Mouse (Mus musculus) WW6 (cell line): ENCODE results near the gene Gpt2.

Source experiments
- DNase-seq: peaks from one replicate; pipeline ENCODE4 v3.0.0-alpha.2; 2013; ENCODE audit warnings: low read depth, low spot score

The Gpt2 gene

DNA sequence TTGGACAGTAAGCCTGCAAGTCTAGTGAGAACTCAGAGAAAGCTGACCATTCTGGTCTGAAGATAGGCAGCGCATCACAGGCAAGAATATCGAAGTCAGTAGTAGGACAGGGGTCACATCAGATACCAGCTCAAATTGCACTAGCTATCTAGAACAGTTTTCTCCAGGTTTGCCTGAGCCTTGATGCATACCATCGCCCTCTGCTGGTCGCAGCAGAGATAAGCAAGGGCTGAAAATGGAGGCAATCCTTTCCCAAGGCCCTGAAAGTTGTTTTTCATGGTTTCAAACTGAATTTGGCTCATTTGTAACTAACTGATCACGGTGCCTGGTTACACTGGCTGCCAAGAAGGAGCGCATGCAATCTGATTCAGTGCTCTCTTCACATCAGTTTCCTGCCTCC lies 33.7 kb downstream of the Gpt2 start:
- peak; percentile 43 for DNase-seq

DNA sequence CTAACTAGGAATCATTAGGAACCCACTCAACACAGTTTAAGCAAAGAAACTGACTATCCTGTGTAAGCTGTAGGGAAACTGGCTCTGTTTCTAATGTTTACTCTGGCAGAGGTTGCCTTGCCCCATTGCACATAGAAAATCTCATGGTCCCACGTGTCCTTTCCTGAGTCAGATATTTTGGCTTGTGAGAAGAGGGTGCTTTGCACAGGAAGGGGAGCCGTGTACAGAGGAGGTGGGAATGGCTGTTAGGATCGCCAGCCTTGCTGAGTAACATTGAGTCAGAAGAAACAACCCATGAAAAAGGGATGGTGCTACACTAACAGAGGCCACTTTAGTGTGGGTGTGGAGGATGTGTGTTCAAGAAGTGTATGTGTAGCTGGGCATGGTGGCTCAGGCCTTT lies 36.6 kb downstream of the Gpt2 start:
- DNase-seq = no peak

GRCm38 (mm10) chr8:85530717-85531116 lies 38.3 kb downstream of the Gpt2 start:
- no peak for DNase-seq

GRCm38 (mm10) chr8:85531471-85531870 lies 39.1 kb downstream of the Gpt2 start:
- no peak for DNase-seq

DNA sequence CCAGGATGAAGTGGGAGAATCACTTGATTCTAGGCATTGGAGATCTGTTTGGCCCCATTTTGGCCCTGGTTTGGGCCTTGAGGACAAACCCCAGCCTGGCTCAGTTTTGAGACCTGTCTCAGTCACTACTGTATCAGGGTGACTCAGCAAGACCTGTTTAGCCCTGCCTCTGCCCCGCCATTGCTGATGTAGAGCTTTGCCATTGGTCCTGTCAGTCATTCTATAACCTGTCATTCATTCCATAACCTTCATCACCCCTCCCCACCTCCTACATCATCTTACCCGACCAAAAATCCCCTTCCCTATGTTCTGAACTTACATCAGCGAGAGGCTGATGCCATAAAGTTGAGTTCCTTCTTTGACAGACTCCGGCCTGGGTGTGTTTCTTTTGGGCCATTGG lies 40.5 kb downstream of the Gpt2 start:
- no peak for DNase-seq

- DNase-seq = no peak
These were observed 41.1 kb downstream of the Gpt2 start for GRCm38 (mm10) chr8:85533434-85533833.

GRCm38 (mm10) chr8:85534163-85534562 lies 41.8 kb downstream of the Gpt2 start:
- DNase-seq = no peak

GRCm38 (mm10) chr8:85536332-85536731 lies 44.0 kb downstream of the Gpt2 start:
- no peak for DNase-seq

DNA sequence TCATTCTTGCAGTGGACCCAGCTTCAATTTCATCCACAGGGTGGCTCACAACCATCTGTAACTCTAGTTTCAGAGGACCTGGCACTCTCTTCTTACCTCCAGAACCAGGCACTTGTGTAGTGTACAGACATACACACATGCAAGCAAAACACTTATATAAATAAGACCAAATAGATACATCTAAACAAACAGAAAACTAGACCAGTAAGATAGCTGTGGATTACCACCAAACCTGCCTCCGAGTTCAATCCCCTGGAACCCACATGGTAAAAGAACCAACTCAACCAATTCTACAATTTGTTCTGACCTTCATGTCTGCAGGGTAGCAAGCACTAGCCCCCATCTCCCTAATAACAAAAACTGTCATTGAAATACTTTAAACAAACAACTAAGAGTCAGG lies 59.6 kb downstream of the Gpt2 start:
- no peak for DNase-seq

DNA sequence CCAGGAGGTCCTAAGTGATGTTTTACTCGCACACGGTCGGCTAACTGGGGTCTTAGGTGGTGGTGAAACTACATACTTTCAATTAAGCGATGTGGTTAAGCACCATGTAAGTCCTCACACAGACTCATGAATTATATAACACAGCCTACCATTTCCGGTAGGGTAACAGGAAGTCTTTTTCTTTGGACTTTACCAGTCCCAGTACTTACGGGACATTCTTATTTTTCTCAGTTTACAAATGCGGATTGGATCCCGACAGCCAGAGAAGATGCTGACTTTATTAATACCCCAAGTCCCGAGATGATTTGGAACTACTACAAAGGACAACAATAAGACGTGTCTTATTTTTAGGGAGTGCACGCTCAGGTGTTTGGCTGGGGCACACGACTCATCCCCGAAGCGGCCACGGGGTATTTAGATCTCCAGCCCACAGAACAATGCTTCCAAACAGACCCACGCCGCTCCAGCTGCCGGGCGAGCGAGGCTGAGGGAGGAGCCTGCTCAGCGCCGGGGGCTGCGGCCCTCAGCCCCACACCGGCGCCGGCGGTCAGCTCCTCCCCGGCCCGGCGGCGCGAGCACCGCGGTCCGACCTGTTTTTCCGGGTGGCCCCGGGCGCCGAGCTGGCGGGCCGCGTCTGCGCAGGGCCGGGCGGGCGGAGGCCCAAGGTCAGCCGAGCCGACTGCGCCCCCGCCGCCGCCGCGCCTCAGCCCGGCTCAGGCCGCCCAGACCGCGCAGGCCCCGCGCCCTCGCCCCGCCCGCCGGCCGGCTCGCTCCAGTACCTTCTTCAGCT lies 62.2 kb downstream of the Gpt2 start:
- DNase-seq = no peak

- peak; percentile 79 for DNase-seq
These were observed 63.1 kb downstream of the Gpt2 start, which contains the start of gene Dnaja2 for GRCm38 (mm10) chr8:85555181-85556145. Dnaja2 (minus strand) TSS chr8:85555344.

DNA sequence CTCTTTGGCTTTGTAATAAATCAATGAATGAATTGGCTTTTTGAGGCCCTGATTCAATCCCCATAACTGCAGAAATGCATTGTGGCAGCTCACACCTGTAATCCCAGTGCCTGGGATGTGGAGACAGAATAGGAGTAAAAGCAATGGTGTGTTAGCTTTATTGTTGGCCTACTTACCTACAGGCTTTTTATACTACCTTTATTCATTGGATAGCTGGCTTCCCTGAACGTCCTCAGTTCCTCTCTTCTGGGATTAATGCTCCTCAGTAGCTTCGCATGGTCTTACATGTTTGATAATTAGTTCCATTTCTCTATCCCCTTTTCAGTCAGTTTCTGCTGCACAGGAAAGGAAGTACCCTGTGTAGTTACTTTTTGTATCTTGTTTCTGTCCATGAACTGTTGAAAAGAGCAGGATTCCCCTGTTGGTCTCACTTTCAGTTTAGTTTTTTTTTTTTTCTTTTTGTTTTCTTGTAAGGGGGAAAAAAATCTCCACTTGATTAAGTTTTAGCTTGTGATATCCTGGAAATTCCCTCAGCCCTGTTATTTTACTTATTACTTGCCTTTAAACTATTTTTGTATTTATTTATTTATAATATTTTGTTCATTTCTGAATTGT lies 64.7 kb downstream of the Gpt2 start:
- DNase-seq = no peak

DNA sequence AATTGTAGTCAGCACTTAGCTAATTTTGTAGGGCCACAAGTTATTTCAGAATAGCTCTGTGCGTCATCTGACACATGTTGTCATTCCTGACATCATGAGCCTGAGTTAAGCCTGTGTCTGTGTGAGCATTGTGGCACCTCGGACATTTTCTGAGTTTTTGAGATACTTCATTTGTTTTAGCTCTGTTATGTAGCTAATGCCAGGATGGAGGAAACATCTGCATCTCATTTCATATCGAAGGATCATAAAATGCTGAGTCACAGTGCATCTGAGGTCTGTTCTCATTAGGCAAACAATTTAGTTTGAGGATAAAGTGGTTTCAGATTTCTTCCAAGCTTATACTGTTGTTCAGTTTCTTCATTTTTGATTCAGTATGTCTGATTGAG lies 65.2 kb downstream of the Gpt2 start:
- no peak for DNase-seq

DNA sequence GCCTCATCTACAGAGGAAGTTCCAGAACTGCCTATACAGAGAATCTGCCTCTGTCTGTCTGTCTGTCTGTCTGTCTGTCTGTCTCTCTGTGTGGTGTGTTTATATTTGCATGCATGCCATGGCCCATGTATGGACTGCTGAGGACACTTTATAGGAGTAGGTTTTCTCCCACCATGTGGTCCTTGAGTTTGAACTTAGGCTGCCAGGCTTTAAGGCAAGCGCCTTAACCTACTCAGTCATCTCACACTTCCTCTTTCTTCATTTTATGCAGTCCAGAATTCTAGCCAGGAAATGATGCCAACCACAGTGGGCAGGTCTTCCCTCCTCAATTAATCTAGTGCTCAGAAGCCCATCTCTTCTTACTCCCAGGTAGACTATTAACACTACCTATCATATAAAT lies 66.8 kb downstream of the Gpt2 start:
- no peak for DNase-seq

DNA sequence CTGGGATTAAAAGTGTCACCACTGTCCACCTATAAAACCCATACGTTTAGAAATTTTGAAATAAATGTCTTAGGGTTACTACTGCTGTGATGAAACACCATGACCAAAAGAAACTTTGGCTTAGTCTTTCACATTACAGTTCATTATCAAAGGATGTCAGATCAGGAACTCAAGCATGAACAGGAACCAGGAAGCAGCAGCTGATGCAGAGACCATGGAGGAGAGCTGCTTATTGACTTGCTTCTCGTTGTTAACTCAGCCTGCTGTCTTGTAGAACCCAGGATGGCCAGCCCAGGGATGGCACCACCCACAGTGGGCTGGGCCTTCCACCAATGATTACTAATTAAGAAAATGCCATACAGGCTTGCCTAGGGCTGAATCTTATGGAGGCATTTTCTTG lies 67.6 kb downstream of the Gpt2 start:
- DNase-seq = no peak

DNA sequence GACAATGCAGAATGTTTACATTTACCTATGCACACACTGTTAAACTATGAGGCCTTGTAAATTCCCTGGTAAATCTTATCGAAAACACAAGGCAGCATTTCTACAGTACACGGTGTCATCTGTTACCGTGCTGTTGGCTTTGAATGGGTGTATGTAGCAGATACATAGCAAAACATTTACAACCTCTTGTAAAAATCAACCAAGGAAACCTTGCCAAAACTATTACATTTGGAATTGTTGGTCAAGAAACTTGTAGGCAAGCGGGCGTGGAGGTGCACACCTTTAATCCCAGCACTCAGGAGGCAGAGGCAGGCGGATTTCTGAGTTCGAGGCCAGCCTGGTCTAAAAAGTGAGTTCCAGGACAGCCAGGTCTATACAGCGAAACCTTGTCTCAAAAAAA lies 71.0 kb downstream of the Gpt2 start:
- no peak for DNase-seq

DNA sequence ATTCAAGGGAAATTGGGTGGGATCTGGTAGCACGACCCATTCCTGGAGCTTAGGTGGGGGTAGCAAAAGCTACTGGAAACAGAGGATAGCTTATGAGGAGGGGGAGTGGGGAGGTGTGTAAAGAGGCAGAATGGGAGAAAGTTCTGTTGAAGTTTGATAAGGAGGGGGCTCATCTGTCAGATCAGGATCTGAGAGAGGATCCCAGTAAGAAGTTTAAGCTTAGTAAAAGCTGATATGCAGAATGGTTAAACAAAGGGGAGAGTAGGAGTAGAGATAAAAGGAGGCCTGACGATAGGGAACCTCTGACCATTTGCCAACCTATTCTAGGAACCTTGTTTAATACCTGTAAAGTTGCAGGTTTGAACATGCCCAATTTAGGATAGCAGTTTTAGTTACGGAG lies 72.8 kb downstream of the Gpt2 start:
- no peak for DNase-seq

DNA sequence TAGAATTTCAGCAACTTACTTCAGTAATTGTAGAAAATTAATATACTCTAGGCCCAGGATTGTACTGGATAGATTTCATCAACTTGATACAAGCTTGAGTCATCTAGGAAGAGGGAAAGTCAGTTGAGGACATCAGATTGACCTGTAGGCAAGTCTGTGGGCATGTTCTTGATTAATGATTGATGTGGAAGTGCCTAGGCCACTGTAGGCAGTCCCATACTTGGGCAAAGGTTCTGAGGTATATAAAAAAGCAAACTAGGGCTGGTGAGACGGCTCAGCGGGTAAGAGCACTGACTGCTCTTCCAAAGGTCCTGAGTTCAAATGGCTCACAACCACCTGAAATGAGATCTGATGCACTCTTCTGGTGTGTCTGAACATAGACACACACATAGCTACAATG lies 75.4 kb downstream of the Gpt2 start:
- no peak for DNase-seq

DNA sequence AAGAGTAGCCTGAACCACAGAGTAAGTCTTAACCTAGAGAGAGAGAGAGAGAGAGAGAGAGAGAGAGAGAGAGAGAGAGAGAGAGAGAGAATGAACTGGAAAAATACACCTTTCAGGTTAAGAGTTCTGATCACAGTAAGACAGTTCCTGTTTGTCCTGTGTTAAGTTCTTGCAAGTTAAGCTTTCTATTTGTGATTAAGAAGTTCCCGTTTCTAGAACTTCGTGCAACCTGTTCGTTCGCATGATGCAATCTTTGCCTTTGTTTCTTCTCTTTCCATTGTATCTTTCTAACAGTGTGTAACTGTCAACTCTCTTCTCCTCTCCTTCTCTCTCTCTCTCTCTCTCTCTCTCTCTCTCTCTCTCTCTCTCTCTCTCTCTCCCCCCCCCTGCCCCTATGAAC lies 78.1 kb downstream of the Gpt2 start:
- no peak for DNase-seq

DNA sequence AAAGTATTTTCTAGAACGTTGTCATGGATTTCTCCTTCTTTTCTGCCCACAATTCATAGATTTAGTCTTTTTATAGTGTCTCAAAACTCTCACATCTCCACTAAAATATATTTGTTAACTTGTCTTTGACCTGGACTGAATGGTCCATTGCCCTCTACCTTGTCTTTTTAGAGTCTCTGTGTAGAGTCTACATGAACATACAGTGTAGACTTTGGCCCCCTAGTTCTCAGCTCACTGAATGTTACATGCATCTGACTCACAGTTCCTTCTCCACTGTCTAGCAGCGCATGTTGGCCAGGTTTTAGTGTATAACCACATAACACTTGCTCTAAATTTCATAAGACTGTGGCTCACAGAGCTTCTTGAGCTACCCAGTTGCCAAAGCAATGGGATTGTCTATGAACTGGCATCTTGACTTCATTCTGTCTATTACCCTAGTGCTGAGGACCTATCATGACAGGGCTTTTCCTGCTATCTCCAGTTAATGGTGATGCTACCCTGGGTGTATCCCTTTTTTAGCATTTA lies 81.7 kb downstream of the Gpt2 start:
- DNase-seq = no peak
